Mouse (Mus musculus) heart, adult 2 months (tissue): Measurements from ENCODE around the gene Fam50b.

Experiments
- CTCF ChIP-seq: fragments of 200-600 bp; IDR thresholded peaks from 2 replicates; pipeline ENCODE4 v1.8.1; 2022; ENCODE audit warnings: antibody characterized with exemption, mild to moderate bottlenecking, moderate library complexity
- POLR2A ChIP-seq: fragments of 200-500 bp; IDR thresholded peaks from 2 replicates; pipeline ENCODE4 v1.6.1; 2011; ENCODE audit warnings: mild to moderate bottlenecking, low read depth, low read length, control low read depth; ENCODE audit not compliant: insufficient read depth

- TF ChIP-seq POLR2A (no peak), CTCF (no peak)
Observed at GRCm38 (mm10) chr13:34748530-34748929, 13.9 kb downstream of the Fam50b start.
